Mouse (Mus musculus) gonadal fat pad, adult 2 months (tissue): ENCODE results near the gene Stab1. TPM values are rescaled to one million over a fixed set of nuclear protein-coding genes. Genes with fewer than 3 reads are reported as not detected.

Source experiments
- DNase-seq: peaks from one replicate; pipeline ENCODE4 v3.0.0-alpha.2; 2012; ENCODE audit warnings: low read depth
- polyA plus RNA-seq: library from polyadenylated mRNA; depleted of rRNA; stranded (reverse); fragments of >200 nt; gene quantifications from 2 replicates; pipeline ENCODE4 v1.2.3, GENCODE M21; 2012

Stab1 gene
- polyA plus RNA-seq, 1 experiment, result 97.3 TPM

- DNase-seq, result no peak
These were observed 3.4 kb downstream of the Stab1 start for GRCm38 (mm10) chr14:31165010-31165409.

- no peak for DNase-seq
These were observed 4.4 kb downstream of the Stab1 start for GRCm38 (mm10) chr14:31164067-31164466.

GRCm38 (mm10) chr14:31161638-31162037, 6.8 kb downstream of the Stab1 start:
- no peak for DNase-seq

- no peak for DNase-seq
These were observed 7.2 kb downstream of the Stab1 start for GRCm38 (mm10) chr14:31161191-31161590.

- no peak for DNase-seq
These were observed 8.0 kb downstream of the Stab1 start for GRCm38 (mm10) chr14:31160196-31161150.

GRCm38 (mm10) chr14:31145694-31146093, 22.7 kb downstream of the Stab1 start:
- no peak for DNase-seq

GRCm38 (mm10) chr14:31141011-31141410, 27.4 kb downstream of the Stab1 start:
- DNase-seq, result no peak

GRCm38 (mm10) chr14:31140141-31140540, 28.3 kb downstream of the Stab1 start:
- DNase-seq, result no peak

GRCm38 (mm10) chr14:31139666-31140065, 28.8 kb downstream of the Stab1 start:
- no peak for DNase-seq

GRCm38 (mm10) chr14:31138897-31139429, 29.5 kb downstream of the Stab1 start:
- no peak for DNase-seq

- no peak for DNase-seq
These were observed 30.1 kb downstream of the Stab1 start for GRCm38 (mm10) chr14:31138219-31138896.

- no peak for DNase-seq
These were observed 30.6 kb downstream of the Stab1 start for GRCm38 (mm10) chr14:31137791-31138190.

GRCm38 (mm10) chr14:31137281-31137595, 31.2 kb downstream of the Stab1 start:
- DNase-seq, result no peak

GRCm38 (mm10) chr14:31136411-31137280, 31.8 kb downstream of the Stab1 start:
- no peak for DNase-seq

GRCm38 (mm10) chr14:31135495-31136410, 32.7 kb downstream of the Stab1 start:
- DNase-seq, result no peak

- no peak for DNase-seq
These were observed 34.1 kb downstream of the Stab1 start for GRCm38 (mm10) chr14:31134015-31135000.

- no peak for DNase-seq
These were observed 35.3 kb downstream of the Stab1 start for GRCm38 (mm10) chr14:31133023-31133665.

GRCm38 (mm10) chr14:31132491-31132975, 35.9 kb downstream of the Stab1 start:
- DNase-seq, result no peak

GRCm38 (mm10) chr14:31132031-31132430, 36.4 kb downstream of the Stab1 start:
- no peak for DNase-seq
